Mouse (Mus musculus) liver, embryonic 14.5 days (tissue): ENCODE data around the gene Scly.

Source experiments
- CTCF ChIP-seq: IDR thresholded peaks from 2 replicates; pipeline ENCODE4 v1.5.1; 2016; ENCODE audit warnings: antibody characterized with exemption, low read depth, control low read depth
- EP300 ChIP-seq: IDR thresholded peaks from 2 replicates; pipeline ENCODE4 v1.6.1; 2016; ENCODE audit warnings: antibody characterized with exemption, low read depth

GRCm38 (mm10) chr1:91299026-91299706, 1.0 kb downstream of the Scly start:
- no peak for TF ChIP-seq CTCF
- no peak for TF ChIP-seq EP300
